Mouse (Mus musculus) cortical plate, adult 2 months (tissue): Measurements from ENCODE around the gene Nolc1.

Source experiments
- CTCF ChIP-seq: fragments of 200-500 bp; IDR thresholded peaks from 2 replicates; pipeline ENCODE4 v1.5.1; 2011; ENCODE audit warnings: mild to moderate bottlenecking, control low read depth, low read length; ENCODE audit not compliant: insufficient read depth; ENCODE audit errors: extremely low read depth
- POLR2A ChIP-seq: fragments of 200-500 bp; IDR thresholded peaks from 2 replicates; pipeline ENCODE4 v1.6.1; 2011; ENCODE audit warnings: mild to moderate bottlenecking, low read length, control low read depth; ENCODE audit not compliant: insufficient read depth; ENCODE audit errors: extremely low read depth

DNA sequence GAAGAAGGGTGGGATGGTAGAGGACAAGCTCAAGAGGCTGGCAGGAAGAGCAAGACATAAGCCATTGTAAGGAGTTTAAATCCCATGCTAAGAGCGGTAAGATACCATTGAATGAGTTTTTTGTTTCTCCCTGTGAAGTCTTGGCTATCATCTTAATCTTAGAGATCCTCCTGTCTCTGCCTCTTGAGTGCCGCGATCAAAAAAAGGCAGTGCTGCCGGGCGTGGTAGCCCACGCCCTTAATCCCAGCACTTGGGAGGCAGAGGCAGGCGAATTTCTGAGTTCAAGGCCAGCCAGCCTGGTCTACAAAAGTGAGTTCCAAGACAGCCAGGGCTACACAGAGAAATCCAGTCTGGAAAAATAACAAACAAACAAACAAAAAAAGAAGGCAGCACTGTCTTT is 17.2 kb upstream of the Nolc1 start:
- TF ChIP-seq CTCF: no peak
- TF ChIP-seq POLR2A: no peak
